Mouse (Mus musculus): ENCODE measurements at regions not wholly inside any gene's neighbourhood (a gene's known extent, or its start where the extent isn't known, plus 50 kb on each side); places are given as distances from the start of the nearest gene placed in this dataset.

- H3K36me3 ChIP-seq (replicated peaks in 1 of 2; ENCODE audit: control insufficient read depth in 1 of 2, insufficient read depth in 1 of 2, low read length in 1 of 2), result no peaks in the 10 kb centered on the region
- no peak overlapping the region for H3K4me2 ChIP-seq (ENCODE audit: insufficient read depth, low read depth, poor library complexity, severe bottlenecking)
- dilution Hi-C loops (cut with MboI; ENCODE audit: extremely low pct_ligation_motif_present, extremely low pct_unique_long_range_greater_than_20kb, low sequenced_read_pairs), result no loop called here
- in situ Hi-C loops (cut with MboI; ENCODE audit: low pct_ligation_motif_present, low pct_unique_long_range_greater_than_20kb, low sequenced_read_pairs), result no loop called here
- TF ChIP-seq GABPA (IDR thresholded peaks at IDR 0.05; ENCODE audit: insufficient replicate concordance, low read depth, low read length) (no peak), MXI1 (IDR thresholded peaks at IDR 0.05; ENCODE audit: low read depth, low read length) (no peak), RCOR1 (conservative IDR thresholded peaks at IDR 0.05; ENCODE audit: low read depth, low read length) (no peak), MAFK (IDR thresholded peaks at IDR 0.05; ENCODE audit: insufficient replicate concordance, low read length) (no peak), E2F4 (IDR thresholded peaks at IDR 0.05; ENCODE audit: insufficient replicate concordance, low read depth, low read length) (no peak), USF2 (conservative IDR thresholded peaks at IDR 0.05; ENCODE audit: low read depth, low read length) (no peak), KAT2A (IDR thresholded peaks at IDR 0.05; ENCODE audit: insufficient replicate concordance, low read length) (no peak), MAX (IDR thresholded peaks at IDR 0.05; ENCODE audit: low read length) (no peak), SIN3A (IDR thresholded peaks at IDR 0.05; ENCODE audit: low read length) (no peak), JUND (conservative IDR thresholded peaks at IDR 0.05; ENCODE audit: low read depth, low read length) (no peak), POLR2AphosphoS2 (IDR thresholded peaks at IDR 0.05; ENCODE audit: low read depth, low read length) (no peak), CTCF (conservative IDR thresholded peaks at IDR 0.05 in 1 of 2, IDR thresholded peaks at IDR 0.05 in 1 of 2; ENCODE audit: low read depth in 2 of 2, low read length in 2 of 2) (no peak), TCF12 (IDR thresholded peaks at IDR 0.05; ENCODE audit: low read depth, low read length) (no peak), NRF1 (IDR thresholded peaks at IDR 0.05; ENCODE audit: low read depth, low read length) (no peak), PAX5 (IDR thresholded peaks at IDR 0.05; ENCODE audit: low read length) (no peak), BHLHE40 (IDR thresholded peaks at IDR 0.05; ENCODE audit: low read depth, low read length) (no peak), MEF2A (IDR thresholded peaks at IDR 0.05; ENCODE audit: borderline replicate concordance, low read depth, low read length) (no peak)
- H3K4me1 ChIP-seq (ENCODE audit: control insufficient read depth in 1 of 2, insufficient read depth in 2 of 2), result peaks cover 0 to 2% of the 10 kb centered on the region in 2 experiments; a peak in 1 of 4 replicates
- H3K9ac ChIP-seq (ENCODE audit: insufficient read depth, low read depth), result no peak overlapping the region
- H3K4me3 ChIP-seq (replicated peaks in 1 of 3; ENCODE audit: low read depth in 2 of 3, low read length in 2 of 3, poor library complexity in 1 of 3), result no peak overlapping the region
- H3K27ac ChIP-seq (ENCODE audit: insufficient read depth, low read depth), result no peak overlapping the region
- no peaks in the 10 kb centered on the region for H3K27me3 ChIP-seq (replicated peaks)
- DNase-seq (ENCODE audit: extremely low read depth), result no peak
- H3K79me2 ChIP-seq (replicated peaks; ENCODE audit: control insufficient read depth, extremely low read depth, insufficient read depth, poor library complexity, severe bottlenecking), result no peaks in the 10 kb centered on the region
- H3K9me3 ChIP-seq (replicated peaks; ENCODE audit: low read length), result no peaks in the 10 kb centered on the region
Observed at GRCm38 (mm10) chr9:50013602-50014001, 214.9 kb upstream of the Ncam1 start.

GRCm38 (mm10) chr9:50005757-50006576 is 207.2 kb upstream of the Ncam1 start:
- Histone ChIP-seq H3K36me3 (replicated peaks in 1 of 2; ENCODE audit: control insufficient read depth in 1 of 2, insufficient read depth in 1 of 2, low read length in 1 of 2) (no peaks in the 10 kb centered on the region), H3K4me1 (ENCODE audit: control insufficient read depth in 1 of 2, insufficient read depth in 2 of 2) (peaks cover 0 to 6% of the 10 kb centered on the region in 2 experiments; a peak in 2 of 4 replicates), H3K9me3 (replicated peaks; ENCODE audit: low read length) (no peaks in the 10 kb centered on the region), H3K4me3 (replicated peaks in 1 of 3; ENCODE audit: low read depth in 2 of 3, low read length in 2 of 3, poor library complexity in 1 of 3) (no peak overlapping the region), H3K27ac (ENCODE audit: insufficient read depth, low read depth) (no peak overlapping the region), H3K9ac (ENCODE audit: insufficient read depth, low read depth) (no peak overlapping the region), H3K27me3 (replicated peaks) (no peaks in the 10 kb centered on the region), H3K4me2 (ENCODE audit: insufficient read depth, low read depth, poor library complexity, severe bottlenecking) (no peak overlapping the region), H3K79me2 (replicated peaks; ENCODE audit: control insufficient read depth, extremely low read depth, insufficient read depth, poor library complexity, severe bottlenecking) (no peaks in the 10 kb centered on the region)
- in situ Hi-C loops (cut with MboI; ENCODE audit: low pct_ligation_motif_present, low pct_unique_long_range_greater_than_20kb, low sequenced_read_pairs), result no loop called here
- no peak for DNase-seq (ENCODE audit: extremely low read depth)
- TF ChIP-seq MYC (IDR thresholded peaks at IDR 0.05; ENCODE audit: low read depth, low read length) (no peak), JUN (IDR thresholded peaks at IDR 0.05; ENCODE audit: insufficient read depth, low read depth, low read length) (no peak), ELF1 (IDR thresholded peaks at IDR 0.05; ENCODE audit: low read depth, low read length) (no peak)
- dilution Hi-C loops (cut with MboI; ENCODE audit: extremely low pct_ligation_motif_present, extremely low pct_unique_long_range_greater_than_20kb, low sequenced_read_pairs), result no loop called here

All from CH12.LX (cell line).